Mouse (Mus musculus) layer of hippocampus, postnatal 10 days (tissue): Measurements from ENCODE around the gene Gm26741. TPM values are rescaled to one million over a fixed set of nuclear protein-coding genes. Genes with fewer than 3 reads are reported as not detected.

ENCODE experiments used
- DNase-seq, 2 experiments: peaks; one replicate each; pipeline ENCODE4 v3.0.0; 2021; ENCODE audit warnings: low spot score in 2 of 2
- total RNA-seq, 2 experiments: library from RNA; stranded (reverse); gene quantifications; 2 replicates each; pipeline ENCODE4 v1.2.3; 2021

The Gm26741 gene
- total RNA-seq, 2 experiments from 2014 or later: not detected

DNA sequence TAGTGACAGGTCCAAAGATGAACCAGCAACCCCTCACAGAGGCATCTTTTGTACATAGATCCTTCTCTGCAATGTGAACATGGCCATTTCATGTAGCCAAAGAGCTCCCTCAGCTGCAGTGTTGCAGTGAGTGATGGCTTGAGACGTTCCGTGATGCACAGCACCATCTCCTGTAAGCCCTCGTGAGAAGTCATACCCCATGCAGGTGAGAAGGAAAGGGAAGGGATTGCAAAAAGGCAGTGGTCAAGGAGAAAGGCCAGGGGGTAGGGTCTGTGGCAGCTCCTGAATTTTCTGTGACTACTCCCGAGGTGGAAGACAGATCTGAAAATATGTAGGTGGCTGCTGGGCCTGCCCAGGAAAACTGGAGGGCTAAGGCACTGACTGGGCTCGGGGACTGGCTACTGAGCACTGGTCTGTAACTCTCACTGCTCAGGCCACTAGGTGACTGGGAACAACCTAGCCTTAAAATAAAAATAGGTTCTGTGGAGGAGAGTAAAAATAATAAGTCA is 30.4 kb downstream of the Gm26741 start, which contains the start of gene Nepn:
Gene Nepn, plus strand, starts transcription at position 51 of the 509 bp plus-strand sequence.
- DNase-seq: no peak

DNA sequence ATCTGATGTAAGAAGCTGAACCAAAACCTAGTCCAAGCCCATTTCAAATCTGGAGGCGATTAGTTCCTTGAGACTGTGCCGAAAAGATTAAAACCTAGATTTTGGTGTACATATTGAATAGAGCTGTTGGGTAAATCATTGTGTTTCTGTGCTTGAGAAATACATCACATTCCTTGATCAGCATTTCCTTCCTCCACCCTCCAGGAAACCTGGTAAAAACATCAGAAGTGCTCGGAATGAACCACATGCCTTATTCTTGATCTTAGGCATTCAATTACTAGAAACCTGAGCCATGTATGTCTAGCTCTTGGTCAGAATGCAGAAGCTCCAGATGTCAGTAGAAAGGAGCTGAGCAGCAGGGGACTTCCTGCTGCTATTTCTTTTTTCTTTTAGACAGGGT is 30.9 kb downstream of the Gm26741 start:
- DNase-seq: no peak

DNA sequence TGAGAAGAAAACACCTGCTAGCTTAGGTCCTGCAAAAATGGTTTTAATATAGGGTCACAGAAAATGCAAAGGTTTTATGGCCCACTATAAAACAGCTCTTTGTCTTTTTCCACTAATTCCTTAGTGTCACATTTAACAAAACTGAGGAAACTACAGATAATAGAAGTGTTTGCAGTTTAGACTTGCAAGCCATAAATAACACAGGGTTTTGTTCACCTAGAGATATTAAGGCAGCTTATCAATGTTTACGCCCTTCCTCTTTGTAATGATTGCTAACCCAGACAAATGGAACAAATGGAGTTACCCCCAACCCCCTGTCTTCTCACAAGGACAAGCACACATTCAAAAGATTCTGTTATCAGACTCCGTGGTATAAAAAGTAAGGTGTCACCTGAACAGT is 32.6 kb downstream of the Gm26741 start:
- DNase-seq: no peak

DNA sequence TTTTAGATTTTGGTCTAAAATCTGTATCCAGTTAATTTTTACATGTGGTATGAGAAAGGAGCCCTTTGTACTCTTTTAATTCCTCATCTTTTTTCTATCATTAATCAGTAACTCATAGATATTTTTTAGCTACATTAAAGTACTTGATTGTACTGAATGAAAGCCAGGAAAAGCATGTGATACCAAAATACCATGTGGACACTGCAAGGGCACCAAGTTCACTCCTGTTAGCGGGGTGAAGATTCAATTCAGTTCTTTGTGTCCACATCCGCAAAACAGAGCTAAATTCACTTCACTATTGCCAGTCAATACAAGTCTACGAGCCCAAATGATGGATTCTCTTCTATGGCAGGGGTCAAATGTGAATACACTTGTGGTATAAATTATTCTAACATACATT is 38.1 kb downstream of the Gm26741 start:
- DNase-seq: no peak

DNA sequence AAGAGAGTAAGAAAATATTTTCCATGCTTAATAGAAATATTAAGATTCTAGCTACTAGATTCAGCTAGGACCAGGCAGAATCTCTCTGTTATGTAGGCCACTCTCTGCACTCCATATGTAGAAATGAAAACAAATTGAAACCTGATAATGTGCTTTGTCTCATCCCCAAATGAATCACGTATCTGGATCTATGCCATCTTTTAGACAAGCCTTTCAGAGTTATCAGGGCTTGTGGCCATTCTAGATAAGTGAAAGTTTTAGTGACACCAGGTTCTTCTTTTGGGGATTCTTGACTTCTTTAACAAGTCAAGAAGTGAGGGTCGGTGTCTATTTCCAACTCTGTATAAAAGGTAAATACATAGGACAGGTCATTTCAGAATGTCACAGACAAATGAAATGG is 40.1 kb downstream of the Gm26741 start:
- DNase-seq: no peak

DNA sequence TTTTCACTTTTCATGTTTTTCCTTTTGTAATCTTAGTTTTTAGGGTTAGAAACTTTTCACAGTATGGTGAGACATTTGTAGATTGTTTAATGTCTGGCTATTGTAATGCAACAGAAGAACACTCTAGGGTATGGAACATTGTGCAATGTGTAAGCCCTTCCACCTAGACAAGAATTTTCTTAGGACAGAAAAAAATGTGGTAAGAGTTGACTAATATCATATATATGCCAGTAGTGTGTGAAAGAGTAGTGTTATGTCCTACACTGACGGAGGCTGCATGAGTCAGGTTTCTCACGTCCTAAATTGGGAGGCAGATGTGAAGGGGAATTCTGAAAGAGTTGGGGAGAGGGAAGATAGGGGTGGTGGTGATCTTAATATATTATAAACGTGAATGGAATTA is 41.2 kb downstream of the Gm26741 start:
- no peak for DNase-seq

DNA sequence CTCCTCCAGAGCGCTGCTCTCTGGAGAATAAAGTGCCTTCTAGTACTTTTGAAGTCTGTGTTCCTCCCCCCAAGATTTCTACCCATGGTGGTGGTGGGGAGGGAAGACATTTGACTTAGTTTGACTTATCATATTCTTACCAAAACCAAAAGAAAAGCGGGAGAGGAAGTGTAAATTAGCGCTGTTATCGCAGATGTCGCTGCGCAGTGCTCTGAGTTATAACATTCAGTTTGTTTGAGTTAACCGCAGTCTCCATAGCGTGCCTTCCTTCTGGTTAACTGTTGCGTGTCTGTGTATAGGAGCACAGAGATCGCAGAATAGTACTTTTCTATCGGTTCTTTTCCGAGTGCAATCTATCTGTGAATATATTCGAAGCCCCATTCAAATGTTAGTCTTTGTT is 46.6 kb downstream of the Gm26741 start:
- no peak for DNase-seq

DNA sequence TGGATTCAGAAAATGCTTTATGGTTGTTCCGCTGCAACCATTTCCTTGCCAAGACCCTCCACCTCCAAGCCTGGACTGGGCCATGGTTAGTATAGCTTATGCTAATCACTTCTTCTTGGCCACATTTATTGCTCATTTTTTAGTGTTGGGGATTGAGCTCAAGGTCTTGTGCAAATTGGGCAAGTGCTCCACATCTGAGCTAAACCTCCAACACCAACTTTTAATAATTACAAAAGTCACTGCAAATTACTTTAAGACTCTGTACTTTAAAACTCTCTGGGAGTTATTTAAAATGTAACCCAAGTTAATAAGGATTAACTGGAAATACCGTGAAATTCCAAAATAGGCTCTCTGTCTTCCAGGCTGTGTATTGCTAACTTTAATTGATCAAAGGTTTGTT is 49.0 kb downstream of the Gm26741 start:
- no peak for DNase-seq

Other genes with a start within 250 kb of the Gm26741 start
- not detected for gene Ros1, start 163.5 kb upstream of the Gm26741 start, total RNA-seq
- 10 to 100 TPM; 12.1 to 12.5 TPM for gene Dcbld1, start 125.1 kb upstream of the Gm26741 start, total RNA-seq
- 10 to 100 TPM; 51.7 TPM for gene Gopc, start 23.4 kb downstream of the Gm26741 start, total RNA-seq
- not detected for gene Nepn, start 30.2 kb downstream of the Gm26741 start, total RNA-seq
- gene Nus1, start 58.8 kb downstream of the Gm26741 start, total RNA-seq: 10 to 100 TPM; 61.3 to 62.6 TPM